Mouse (Mus musculus): ENCODE data around the gene Btnl9.

- no peak for TF ChIP-seq CTCF (IDR thresholded peaks at IDR 0.05; ENCODE audit: control insufficient read depth, insufficient read depth, low read length)
- no peak for TF ChIP-seq POLR2A (IDR thresholded peaks at IDR 0.05; ENCODE audit: borderline replicate concordance, control insufficient read depth, low read depth, low read length)
Measured at GRCm38 (mm10) chr11:49232781-49233180, 45.8 kb upstream of the Btnl9 start.

All from bone marrow, adult 2 months (tissue).